Mouse (Mus musculus) heart, adult 2 months (tissue): Measurements from ENCODE around the gene Synm. TPM values are rescaled to one million over a fixed set of nuclear protein-coding genes. Genes with fewer than 3 reads are reported as not detected.

Experiments used
- DNase-seq, 2 experiments: peaks; one replicate each; pipeline ENCODE4 v3.0.0; 2021
- H3K27ac ChIP-seq: fragments of 200-600 bp; 2 replicates; pipeline ENCODE4 v1.8.1; 2022
- H3K27me3 ChIP-seq: fragments of 200-500 bp; 2 replicates; pipeline ENCODE4 v1.6.1; 2012; ENCODE audit warnings: mild to moderate bottlenecking, low read length, inconsistent platforms, mixed read lengths; ENCODE audit not compliant: control insufficient read depth, insufficient read depth
- H3K36me3 ChIP-seq: fragments of 200-500 bp; 2 replicates; pipeline ENCODE4 v1.6.1; 2012; ENCODE audit warnings: low read length, inconsistent platforms; ENCODE audit not compliant: control insufficient read depth, insufficient read depth
- H3K4me1 ChIP-seq: fragments of 200-500 bp; 2 replicates; pipeline ENCODE4 v1.6.1; 2011; ENCODE audit warnings: low read length; ENCODE audit not compliant: control insufficient read depth, insufficient read depth
- H3K4me3 ChIP-seq: fragments of 200-600 bp; 2 replicates; pipeline ENCODE4 v1.8.1; 2022
- H3K79me2 ChIP-seq: fragments of 200-500 bp; replicated peaks from 2 replicates; pipeline ENCODE4 v1.6.1; 2012; ENCODE audit warnings: mild to moderate bottlenecking, inconsistent platforms, low read length, moderate library complexity, mixed read lengths; ENCODE audit not compliant: control insufficient read depth, insufficient read depth
- H3K9ac ChIP-seq: fragments of 200-500 bp; 2 replicates; pipeline ENCODE4 v1.6.1; 2012; ENCODE audit warnings: low read depth, mild to moderate bottlenecking, control low read depth, inconsistent platforms, low read length, mixed read lengths
- CTCF ChIP-seq: fragments of 200-600 bp; IDR thresholded peaks from 2 replicates; pipeline ENCODE4 v1.8.1; 2022; ENCODE audit warnings: antibody characterized with exemption, mild to moderate bottlenecking, moderate library complexity
- EP300 ChIP-seq: fragments of 200-500 bp; IDR thresholded peaks from 2 replicates; pipeline ENCODE4 v1.6.1; 2011; ENCODE audit warnings: low read depth, low read length, control low read depth; ENCODE audit not compliant: insufficient read depth
- POLR2A ChIP-seq: fragments of 200-500 bp; IDR thresholded peaks from 2 replicates; pipeline ENCODE4 v1.6.1; 2011; ENCODE audit warnings: mild to moderate bottlenecking, low read depth, low read length, control low read depth; ENCODE audit not compliant: insufficient read depth
- WGBS: fragments of 180-500 bp; shearing (Covaris S2); methylation state at CpG from one replicate; pipeline ENCODE4 v1.1.7; 2018; 5-methylcytosine and 5-hydroxymethylcytosine counted together
- intact Hi-C: fragments of 180-260 bp; cut with DNase I; formaldehyde crosslinking; loops from one replicate; pipeline ENCODE4 v1.15.1; 2025
- polyA plus RNA-seq: library from polyadenylated mRNA; depleted of rRNA; stranded (reverse); fragments of >200 nt; gene quantifications from 2 replicates; pipeline ENCODE4 v1.2.3, GENCODE M21; 2012
- total RNA-seq, 2 experiments: library from RNA; stranded (reverse); gene quantifications; 2 replicates each; pipeline ENCODE4 v1.2.3; 2021

Gene Synm
- total and polyA plus RNA-seq, 3 experiments, result 2.6 to 8.3 (median 8.3) TPM

DNA sequence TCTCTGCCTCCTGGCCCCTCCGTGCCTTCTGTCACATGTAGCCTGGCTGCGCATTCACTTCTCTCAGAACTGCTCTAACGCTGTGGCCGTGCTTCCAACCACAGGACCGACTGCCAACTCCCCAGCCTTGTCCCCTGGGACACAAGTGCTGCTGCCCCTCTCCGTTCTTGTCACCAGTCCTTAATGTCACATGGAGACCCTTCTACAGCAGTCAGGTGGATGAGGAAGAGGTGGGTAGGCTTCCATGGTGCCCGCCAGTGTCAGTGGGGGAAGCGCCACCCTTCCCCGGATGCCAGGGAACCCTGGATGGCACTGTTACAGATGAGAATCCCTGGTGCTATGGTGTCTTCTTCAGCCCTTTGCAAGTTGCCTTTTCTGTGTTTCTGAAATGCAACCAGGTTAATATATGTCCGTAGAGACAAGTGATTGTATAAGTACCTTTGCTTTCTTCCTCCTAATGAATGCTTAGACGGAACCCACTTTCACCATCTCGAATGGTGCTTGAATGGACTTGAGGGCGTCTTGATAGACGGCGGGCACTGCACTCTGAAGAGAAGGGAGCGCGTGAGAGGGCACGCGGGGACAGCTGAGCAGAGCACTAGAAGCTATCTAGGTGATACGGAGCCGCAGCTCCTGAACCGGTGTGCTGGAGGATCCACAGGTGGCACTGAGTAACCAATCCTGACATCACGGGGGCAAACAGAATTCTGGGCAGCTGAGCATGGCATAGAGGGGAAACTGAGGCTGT lies 66.6 kb downstream of the Synm start:
- Histone ChIP-seq H3K4me3 (no peak overlapping the region), H3K36me3 (peaks cover 3% of the 10 kb centered on the region; the same call in 1 of the 2 replicates), H3K27ac (no peak overlapping the region), H3K27me3 (no peaks in the 10 kb centered on the region), H3K4me1 (peaks cover 15% of the 10 kb centered on the region), H3K79me2 (no peaks in the 10 kb centered on the region), H3K9ac (no peak overlapping the region)
- intact Hi-C loops, result no loop called here
- DNase-seq, result no peak
- TF ChIP-seq EP300, result no peak
- no peak for TF ChIP-seq CTCF
- TF ChIP-seq POLR2A, result no peak
- WGBS, result 77% methylated on average over 23 of the region's 23 CpGs

DNA sequence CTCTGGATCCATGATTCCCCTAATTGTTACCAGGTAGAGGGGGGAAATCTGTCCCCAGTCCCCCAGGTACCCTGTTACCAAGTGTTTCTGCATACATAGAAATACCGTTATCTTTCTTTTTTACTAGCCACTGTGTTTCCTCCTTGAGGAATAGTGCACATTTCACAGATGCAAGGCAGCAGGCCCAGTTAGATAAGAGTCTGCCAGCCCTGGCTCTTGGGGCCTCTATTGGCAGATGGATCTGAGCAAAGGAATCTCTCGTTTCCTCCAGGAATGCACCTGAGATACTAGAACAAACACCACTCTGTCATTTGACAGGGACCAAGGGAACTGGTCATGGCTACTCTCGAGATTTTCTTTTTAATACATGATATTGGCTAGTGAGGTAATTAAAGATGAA lies 67.4 kb downstream of the Synm start:
- 12% methylated on average over 3 of the region's 3 CpGs for WGBS
- TF ChIP-seq EP300, result no peak
- TF ChIP-seq POLR2A, result no peak
- no peak for TF ChIP-seq CTCF
- Histone ChIP-seq H3K79me2 (no peaks in the 10 kb centered on the region), H3K9ac (no peak overlapping the region), H3K27ac (no peak overlapping the region), H3K4me1 (peaks cover 15% of the 10 kb centered on the region), H3K4me3 (no peak overlapping the region), H3K27me3 (no peaks in the 10 kb centered on the region), H3K36me3 (peaks cover 3% of the 10 kb centered on the region; the same call in 1 of the 2 replicates)
- peak; percentile 63 to 66 for DNase-seq
- intact Hi-C loops, result no loop called here

DNA sequence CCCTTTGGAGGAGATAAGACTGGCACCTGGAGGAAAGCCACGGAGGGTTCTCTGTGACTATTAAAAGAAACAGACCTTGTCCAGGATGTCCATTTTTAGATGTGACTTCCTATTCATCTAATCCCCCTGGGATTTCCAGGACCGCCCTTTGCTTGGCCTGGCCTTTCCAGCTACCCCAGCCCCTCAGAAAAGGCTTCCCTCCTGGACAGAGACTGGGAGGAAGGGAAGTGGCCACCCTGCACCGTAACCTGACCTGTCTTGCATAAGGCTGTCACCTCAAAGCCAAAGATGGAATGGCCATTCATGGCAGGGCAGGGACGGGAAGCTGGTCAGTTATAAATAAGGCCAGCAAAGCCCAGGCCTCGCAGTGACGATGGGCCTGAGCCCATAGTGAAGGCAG lies 68.5 kb downstream of the Synm start:
- TF ChIP-seq CTCF, result no peak
- no peak for TF ChIP-seq EP300
- TF ChIP-seq POLR2A, result no peak
- intact Hi-C loops, result no loop called here
- peak in 1 of 2 experiments; percentile 31 for DNase-seq
- H3K9ac ChIP-seq, result no peak overlapping the region
- H3K27ac ChIP-seq, result peak overlapping the region; percentile 51
- no peak overlapping the region for H3K4me3 ChIP-seq
- peaks cover 3% of the 10 kb centered on the region; the same call in 1 of the 2 replicates for H3K36me3 ChIP-seq
- WGBS, result 36% methylated on average over 6 of the region's 6 CpGs
- H3K4me1 ChIP-seq, result peaks cover 15% of the 10 kb centered on the region
- no peaks in the 10 kb centered on the region for H3K27me3 ChIP-seq
- no peaks in the 10 kb centered on the region for H3K79me2 ChIP-seq

DNA sequence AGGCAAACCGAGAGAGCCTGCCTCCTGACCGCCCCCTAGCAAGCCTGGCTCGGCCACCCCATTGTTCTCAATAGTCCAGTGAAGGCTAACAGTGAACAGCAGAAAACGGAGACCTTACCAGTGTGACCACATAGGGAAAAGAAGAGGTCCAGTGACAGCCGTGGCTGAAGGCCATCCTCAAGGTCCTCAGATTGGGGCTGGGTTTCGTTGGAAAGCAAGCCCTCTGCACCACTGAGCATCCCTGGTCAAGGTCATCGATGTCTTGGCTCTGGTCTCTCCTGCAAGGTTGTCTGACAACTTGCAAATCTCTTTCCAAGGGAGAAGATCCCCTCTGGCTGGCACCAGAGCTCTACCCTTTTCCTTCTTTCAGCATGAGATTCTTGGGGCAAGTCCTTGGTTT lies 69.7 kb downstream of the Synm start:
- no peaks in the 10 kb centered on the region for H3K27me3 ChIP-seq
- 90% methylated on average over 7 of the region's 7 CpGs for WGBS
- no peak overlapping the region for H3K9ac ChIP-seq
- peaks cover 15% of the 10 kb centered on the region for H3K4me1 ChIP-seq
- no peak overlapping the region for H3K4me3 ChIP-seq
- no peaks in the 10 kb centered on the region for H3K79me2 ChIP-seq
- no peak for DNase-seq
- intact Hi-C loops, result no loop called here
- TF ChIP-seq CTCF (no peak), EP300 (no peak), POLR2A (no peak)
- H3K36me3 ChIP-seq, result peaks cover 3% of the 10 kb centered on the region; the same call in 1 of the 2 replicates
- no peak overlapping the region for H3K27ac ChIP-seq

DNA sequence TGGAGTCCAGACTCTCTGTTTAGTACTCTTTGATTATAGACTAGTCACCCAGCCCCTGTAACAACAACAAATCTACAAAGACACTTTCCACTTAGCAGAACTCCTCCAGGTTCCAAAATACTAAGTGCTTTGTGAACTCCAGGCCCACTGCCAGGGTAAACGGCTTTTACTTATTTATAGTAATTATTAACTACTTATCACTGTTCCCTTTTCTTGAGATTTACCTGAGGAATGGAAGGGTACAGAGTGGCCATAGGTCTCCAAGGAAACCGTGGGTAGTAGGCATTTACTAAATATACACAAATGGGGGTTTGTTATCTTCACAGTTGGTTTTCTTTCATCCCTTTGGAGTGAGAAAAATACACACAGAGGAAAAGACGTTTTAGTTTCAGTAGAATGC lies 71.3 kb downstream of the Synm start:
- no peak for DNase-seq
- no peak overlapping the region for H3K4me3 ChIP-seq
- H3K27ac ChIP-seq, result no peak overlapping the region
- intact Hi-C loops, result no loop called here
- peaks cover 3% of the 10 kb centered on the region; the same call in 1 of the 2 replicates for H3K36me3 ChIP-seq
- TF ChIP-seq EP300 (no peak), POLR2A (no peak), CTCF (no peak)
- WGBS, result 40% methylated on average over 3 of the region's 3 CpGs
- peaks cover 15% of the 10 kb centered on the region for H3K4me1 ChIP-seq
- no peaks in the 10 kb centered on the region for H3K79me2 ChIP-seq
- no peak overlapping the region for H3K9ac ChIP-seq
- no peaks in the 10 kb centered on the region for H3K27me3 ChIP-seq

DNA sequence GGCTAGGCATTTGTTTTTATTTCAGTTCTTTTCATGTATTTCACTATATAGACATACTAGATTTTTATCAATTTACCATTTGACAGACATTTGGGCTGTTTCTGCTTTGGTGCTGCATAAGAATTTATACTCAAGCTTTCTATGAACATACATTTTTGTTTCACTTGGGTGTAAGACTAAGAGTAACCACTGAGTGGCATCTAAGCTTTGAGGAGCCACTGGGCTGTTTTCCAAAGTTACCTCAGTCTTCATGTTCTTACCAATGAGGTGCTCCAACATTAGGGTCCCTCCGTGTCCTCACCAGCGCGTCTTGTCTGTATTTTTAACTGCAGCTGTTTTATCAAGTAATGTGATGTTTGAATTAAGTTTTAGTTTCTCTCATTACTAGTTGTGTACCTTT lies 73.0 kb downstream of the Synm start:
- no peak for DNase-seq
- TF ChIP-seq EP300 (no peak), CTCF (peak; percentile 34)
- intact Hi-C loops, result no loop called here
- no peak overlapping the region for H3K4me3 ChIP-seq
- H3K79me2 ChIP-seq, result no peaks in the 10 kb centered on the region
- H3K9ac ChIP-seq, result no peak overlapping the region
- H3K36me3 ChIP-seq, result peaks cover 3% of the 10 kb centered on the region
- WGBS, result 97% methylated on average over 3 of the region's 3 CpGs
- peaks cover 7% of the 10 kb centered on the region for H3K4me1 ChIP-seq
- H3K27me3 ChIP-seq, result no peaks in the 10 kb centered on the region
- H3K27ac ChIP-seq, result no peak overlapping the region
